Mouse (Mus musculus) embryonic facial prominence, embryonic 10.5 days (tissue): ENCODE results near the gene Bbs2. TPM values are rescaled to one million over a fixed set of nuclear protein-coding genes. Genes with fewer than 3 reads are reported as not detected.
"Not testable (repeated sequence)": the region's sequence is repeated elsewhere in the genome, so short reads cannot be mapped to it uniquely, and the experiment has no call there.

Source experiments
- DNase-seq: peaks from one replicate; pipeline ENCODE4 v3.0.0-alpha.2; 2017; ENCODE audit warnings: low spot score
- H3K27ac ChIP-seq: fragments of 300-500 bp; sonication (generic); replicated peaks from 2 replicates; pipeline ENCODE4 v1.5.1; 2016; ENCODE audit warnings: mild to moderate bottlenecking
- H3K27me3 ChIP-seq: fragments of 300-500 bp; sonication (generic); replicated peaks from 2 replicates; pipeline ENCODE4 v1.6.1; 2016; ENCODE audit warnings: low read depth, mild to moderate bottlenecking; ENCODE audit not compliant: poor library complexity, severe bottlenecking
- H3K36me3 ChIP-seq: fragments of 300-500 bp; sonication (generic); replicated peaks from 2 replicates; pipeline ENCODE4 v1.6.1; 2016; ENCODE audit warnings: mild to moderate bottlenecking, moderate library complexity
- H3K4me1 ChIP-seq: fragments of 300-500 bp; sonication (generic); 2 replicates; pipeline ENCODE4 v1.6.1; 2016
- H3K4me3 ChIP-seq: fragments of 300-500 bp; sonication (generic); 2 replicates; pipeline ENCODE4 v1.5.1; 2016; ENCODE audit warnings: mild to moderate bottlenecking, moderate library complexity
- H3K9me3 ChIP-seq: fragments of 300-500 bp; sonication (generic); 2 replicates; pipeline ENCODE4 v1.6.1; 2016; ENCODE audit warnings: mild to moderate bottlenecking
- WGBS: fragments of 180-500 bp; shearing (Covaris S2); methylation state at CpG from one replicate; pipeline ENCODE4 v1.1.7; 2016; 5-methylcytosine and 5-hydroxymethylcytosine counted together
- polyA plus RNA-seq: library from polyadenylated mRNA; unstranded; fragments of >200 nt; fragmentation: Nextera tagmentation; extraction: Ambion mirVana; gene quantifications from 2 replicates; pipeline ENCODE4 v1.2.1, GENCODE M21; 2016

Gene Bbs2
- polyA plus RNA-seq, 1 experiment from 2014 or later = 16.6 TPM

GRCm38 (mm10) chr8:94087964-94088363, 10.8 kb downstream of the Bbs2 start:
- H3K27ac ChIP-seq = no peak overlapping the region
- WGBS = 90% methylated on average over 9 of the region's 9 CpGs

GRCm38 (mm10) chr8:94076461-94077192, 22.1 kb downstream of the Bbs2 start:
- 90% methylated on average over 12 of the region's 12 CpGs for WGBS
- H3K4me1 ChIP-seq = no peaks in the 10 kb centered on the region
- H3K27ac ChIP-seq = no peak overlapping the region
- DNase-seq = no peak
- no peaks in the 10 kb centered on the region for H3K9me3 ChIP-seq
- H3K36me3 ChIP-seq = peaks cover 17% of the 10 kb centered on the region
- no peak overlapping the region for H3K4me3 ChIP-seq
- H3K27me3 ChIP-seq = no peaks in the 10 kb centered on the region

More at GRCm38 (mm10) chr8:94087964-94088363, 10.8 kb downstream of the Bbs2 start:
- no peak overlapping the region for H3K4me3 ChIP-seq
- no peak for DNase-seq
- H3K36me3 ChIP-seq = peaks cover 26% of the 10 kb centered on the region
- no peaks in the 10 kb centered on the region for H3K27me3 ChIP-seq
- H3K4me1 ChIP-seq = no peaks in the 10 kb centered on the region
- H3K9me3 ChIP-seq = no peaks in the 10 kb centered on the region

GRCm38 (mm10) chr8:94068793-94069192, 29.9 kb downstream of the Bbs2 start:
- peaks cover 39% of the 10 kb centered on the region for H3K36me3 ChIP-seq
- 92% methylated on average over 7 of the region's 7 CpGs for WGBS
- no peaks in the 10 kb centered on the region for H3K27me3 ChIP-seq

GRCm38 (mm10) chr8:94066121-94066863, 32.4 kb downstream of the Bbs2 start:
- H3K4me1 ChIP-seq = peaks cover 6% of the 10 kb centered on the region; the same call in 1 of the 2 replicates
- H3K27me3 ChIP-seq = no peaks in the 10 kb centered on the region
- H3K4me3 ChIP-seq = no peak overlapping the region
- H3K9me3 ChIP-seq = no peaks in the 10 kb centered on the region
- WGBS = 74% methylated on average over 11 of the region's 11 CpGs
- DNase-seq = peak; percentile 14
- H3K27ac ChIP-seq = no peak overlapping the region
- H3K36me3 ChIP-seq = peaks cover 59% of the 10 kb centered on the region

More at GRCm38 (mm10) chr8:94068793-94069192, 29.9 kb downstream of the Bbs2 start:
- no peak for DNase-seq
- H3K4me3 ChIP-seq = no peak overlapping the region
- no peaks in the 10 kb centered on the region for H3K9me3 ChIP-seq
- peaks cover 6% of the 10 kb centered on the region; the same call in 1 of the 2 replicates for H3K4me1 ChIP-seq
- H3K27ac ChIP-seq = no peak overlapping the region

GRCm38 (mm10) chr8:94057157-94057854, 41.4 kb downstream of the Bbs2 start:
- Histone ChIP-seq H3K27me3 (no peaks in the 10 kb centered on the region), H3K36me3 (peaks cover 76% of the 10 kb centered on the region), H3K27ac (no peak overlapping the region), H3K4me1 (no peaks in the 10 kb centered on the region), H3K4me3 (no peak overlapping the region), H3K9me3 (0 out of 2 replicates have a peak, but pooled peaks cover 3% of the 10 kb centered on the region)
- WGBS = 68% methylated on average over 6 of the region's 6 CpGs
- DNase-seq = peak; percentile 46

- Histone ChIP-seq H3K4me1 (no peaks in the 10 kb centered on the region), H3K9me3 (no peaks in the 10 kb centered on the region), H3K4me3 (no peak overlapping the region), H3K27me3 (no peaks in the 10 kb centered on the region), H3K27ac (no peak overlapping the region), H3K36me3 (peaks cover 37% of the 10 kb centered on the region)
- DNase-seq = no peak
- WGBS = 89% methylated on average over 12 of the region's 12 CpGs
These were observed 46.0 kb downstream of the Bbs2 start for GRCm38 (mm10) chr8:94052696-94053095.

- no peak for DNase-seq
- 89% methylated on average over 2 of the region's 2 CpGs for WGBS
- H3K27me3 ChIP-seq = no peaks in the 10 kb centered on the region
These were observed 50.9 kb downstream of the Bbs2 start for GRCm38 (mm10) chr8:94047845-94048244.

GRCm38 (mm10) chr8:94037806-94038205, 60.9 kb downstream of the Bbs2 start:
- Histone ChIP-seq H3K27me3 (no peaks in the 10 kb centered on the region), H3K36me3 (peaks cover 13% of the 10 kb centered on the region), H3K4me3 (peak overlapping the region; percentile 85), H3K27ac (0 out of 2 replicates have a peak overlapping the region, but pooled peaks have one; percentile 74), H3K4me1 (peaks cover 30% of the 10 kb centered on the region), H3K9me3 (no peaks in the 10 kb centered on the region)
- peak; percentile 11 for DNase-seq
- WGBS = 13% methylated on average over 15 of the region's 15 CpGs

More at GRCm38 (mm10) chr8:94047845-94048244, 50.9 kb downstream of the Bbs2 start:
- no peak overlapping the region for H3K27ac ChIP-seq
- H3K4me1 ChIP-seq = no peaks in the 10 kb centered on the region
- peaks cover 7% of the 10 kb centered on the region; the same call in 1 of the 2 replicates for H3K36me3 ChIP-seq
- H3K9me3 ChIP-seq = no peaks in the 10 kb centered on the region
- H3K4me3 ChIP-seq = no peak overlapping the region

- no peaks in the 10 kb centered on the region for H3K27me3 ChIP-seq
- under 1% methylated on average over 41 of the region's 41 CpGs for WGBS
- H3K36me3 ChIP-seq = peaks cover 12% of the 10 kb centered on the region
- no peaks in the 10 kb centered on the region for H3K9me3 ChIP-seq
- H3K4me1 ChIP-seq = peaks cover 30% of the 10 kb centered on the region
- peak within 1 kb of the TSS; percentile 88 for H3K27ac ChIP-seq
- peak within 1 kb of the TSS; percentile 85 for H3K4me3 ChIP-seq
- peak; percentile 95 for DNase-seq
These were observed 61.7 kb downstream of the Bbs2 start, which contains the start of the genes Nudt21 and Ogfod1 for GRCm38 (mm10) chr8:94036944-94037524. Gene Nudt21 (minus strand): TSS chr8:94037031. Gene Ogfod1 (plus strand): TSS chr8:94037198.

GRCm38 (mm10) chr8:94036541-94036940, 62.2 kb downstream of the Bbs2 start:
- peaks cover 30% of the 10 kb centered on the region for H3K4me1 ChIP-seq
- peak overlapping the region; percentile 88 for H3K27ac ChIP-seq
- H3K4me3 ChIP-seq = peak overlapping the region; percentile 85
- not testable (repeated sequence) for H3K27me3 ChIP-seq, H3K9me3 ChIP-seq
- peak; percentile 84 for DNase-seq
- 1% methylated on average over 27 of the region's 32 CpGs for WGBS
- peaks cover 17% of the 10 kb centered on the region for H3K36me3 ChIP-seq

GRCm38 (mm10) chr8:94035200-94035599, 63.5 kb downstream of the Bbs2 start:
- Histone ChIP-seq H3K36me3 (peaks cover 29% of the 10 kb centered on the region), H3K27me3 (no peaks in the 10 kb centered on the region), H3K9me3 (no peaks in the 10 kb centered on the region), H3K4me3 (peak overlapping the region; percentile 85), H3K4me1 (peaks cover 30% of the 10 kb centered on the region), H3K27ac (no peak overlapping the region)
- DNase-seq = no peak
- 72% methylated on average over 5 of the region's 5 CpGs for WGBS

- H3K27me3 ChIP-seq = no peaks in the 10 kb centered on the region
- H3K36me3 ChIP-seq = peaks cover 35% of the 10 kb centered on the region
- H3K9me3 ChIP-seq = no peaks in the 10 kb centered on the region
- no peak for DNase-seq
- H3K4me3 ChIP-seq = no peak overlapping the region
- WGBS = 79% methylated on average over 3 of the region's 3 CpGs
- H3K4me1 ChIP-seq = peaks cover 30% of the 10 kb centered on the region
- no peak overlapping the region for H3K27ac ChIP-seq
These were observed 65.1 kb downstream of the Bbs2 start for GRCm38 (mm10) chr8:94033601-94034000.
